Mouse (Mus musculus): ENCODE data around the gene Rara. TPM values are rescaled to one million over a fixed set of nuclear protein-coding genes. Genes with fewer than 3 reads are reported as not detected.
"Not testable (repeated sequence)": the region's sequence is repeated elsewhere in the genome, so short reads cannot be mapped to it uniquely, and the experiment has no call there.

Gene Rara
- polyA plus RNA-seq, 1 experiment, result 37.0 TPM

DNA sequence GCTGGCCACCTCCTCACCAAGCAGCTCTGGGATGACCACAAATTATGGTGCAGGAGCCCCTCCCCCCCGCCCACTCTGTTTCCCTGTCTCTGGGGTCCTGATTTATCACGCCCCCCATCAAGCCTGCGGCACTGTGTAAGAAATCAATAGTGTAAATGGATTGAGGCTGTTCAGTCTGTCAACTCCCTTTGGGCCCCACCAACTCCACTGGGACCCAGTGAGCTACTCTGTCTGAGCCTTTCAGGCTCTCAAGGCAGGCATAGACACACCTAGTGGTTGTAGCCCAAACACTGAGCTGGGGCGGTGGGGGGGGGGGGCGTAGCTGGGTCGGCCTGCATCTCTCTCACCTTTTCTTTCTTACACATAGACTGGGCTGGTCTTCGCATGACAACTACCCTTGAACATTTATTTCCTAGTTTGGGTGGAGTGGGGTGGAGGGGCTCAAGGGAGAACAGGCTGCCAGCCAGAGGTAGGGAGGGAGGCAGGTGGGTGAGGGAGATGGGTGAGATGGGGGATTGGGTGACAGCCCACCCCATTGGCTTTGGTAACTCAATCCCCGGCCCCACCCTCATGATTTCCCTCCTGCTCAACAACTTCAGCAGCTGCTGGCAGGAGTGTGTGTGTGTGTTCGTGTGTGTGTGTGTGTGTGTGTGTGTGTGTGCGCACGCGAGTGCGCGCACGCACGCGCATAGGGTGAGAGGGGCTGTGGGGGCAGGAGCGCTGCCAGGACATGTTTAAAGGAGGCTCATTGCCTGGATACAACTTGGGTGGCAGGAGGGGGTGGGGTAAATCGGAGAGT is 4.9 kb downstream of the Rara start:
- Histone ChIP-seq H3K36me3 (ENCODE audit: control insufficient read depth, insufficient read depth, low read length) (no peaks in the 10 kb centered on the region), H3K4me3 (ENCODE audit: extremely low read depth, insufficient read depth, insufficient read length) (no peak overlapping the region), H3K4me1 (ENCODE audit: control insufficient read depth, insufficient read depth, insufficient read length) (peaks cover 29% of the 10 kb centered on the region; the same call in 1 of the 2 replicates), H3K27ac (ENCODE audit: insufficient read depth, low read length) (no peak overlapping the region), H3K27me3 (ENCODE audit: control insufficient read depth, insufficient read depth, low read length) (no peaks in the 10 kb centered on the region)
- TF ChIP-seq CTCF (IDR thresholded peaks at IDR 0.05; ENCODE audit: extremely low read depth, insufficient read depth, insufficient read length, insufficient replicate concordance), result no peak
- no peak for TF ChIP-seq POLR2A (IDR thresholded peaks at IDR 0.05; ENCODE audit: low read depth, low read length)
- DNase-seq (ENCODE audit: low read depth in 1 of 2, low spot score in 2 of 2), result peak in 1 of 2 experiments; percentile 3
- WGBS, result 48% methylated on average over 19 of the region's 19 CpGs

DNA sequence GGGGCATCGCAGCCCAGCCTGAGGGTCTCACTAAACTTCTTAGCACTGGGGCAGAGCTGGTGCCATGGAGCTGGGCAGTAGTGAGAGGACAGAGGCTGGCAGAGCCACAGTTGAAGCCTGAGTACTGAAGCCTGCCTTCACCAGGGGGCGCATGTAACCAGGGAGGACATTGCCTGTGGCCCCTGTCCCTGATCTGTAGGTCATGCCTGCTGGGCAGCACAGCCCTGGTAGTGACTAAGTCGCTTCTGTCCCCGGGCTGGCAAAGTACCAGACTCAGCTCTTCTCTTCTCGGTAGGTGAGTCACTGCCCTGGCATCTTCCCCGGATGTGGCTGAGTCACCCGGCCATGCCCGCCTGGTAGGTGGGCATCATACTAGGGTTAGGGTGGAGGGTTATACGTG is 5.5 kb downstream of the Rara start:
- 14% methylated on average over 9 of the region's 9 CpGs for WGBS

DNA sequence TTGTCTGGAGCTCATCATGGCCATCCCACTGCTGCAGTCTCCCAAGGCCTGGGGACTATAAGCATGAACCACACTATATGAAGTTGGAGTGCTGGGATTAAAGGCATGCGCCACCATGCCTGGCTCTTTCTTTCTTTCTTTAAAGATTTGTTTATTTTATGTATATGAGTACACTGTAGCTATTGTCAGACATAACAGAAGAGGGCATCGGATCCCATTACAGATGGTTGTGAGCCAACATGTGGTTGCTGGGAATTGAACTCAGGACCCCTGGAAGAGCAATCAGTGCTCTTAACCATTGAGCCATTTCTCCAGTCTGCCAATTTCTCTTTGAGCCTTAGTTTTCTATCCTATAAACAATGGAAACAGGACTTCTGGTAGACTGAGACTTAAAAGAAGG is 6.2 kb downstream of the Rara start:
- H3K27ac ChIP-seq (ENCODE audit: insufficient read depth, low read length); H3K27me3 ChIP-seq (ENCODE audit: control insufficient read depth, insufficient read depth, low read length): not testable (repeated sequence)
- WGBS, result 93% methylated on average over 2 of the region's 2 CpGs

More for the DNA sequence above, 5.5 kb downstream of the Rara start:
- H3K27ac ChIP-seq (ENCODE audit: insufficient read depth, low read length), result no peak overlapping the region
- no peak overlapping the region for H3K4me3 ChIP-seq (ENCODE audit: extremely low read depth, insufficient read depth, insufficient read length)
- TF ChIP-seq CTCF (IDR thresholded peaks at IDR 0.05; ENCODE audit: extremely low read depth, insufficient read depth, insufficient read length, insufficient replicate concordance) (peak; percentile 65; the same call in 1 of the 2 replicates), POLR2A (IDR thresholded peaks at IDR 0.05; ENCODE audit: low read depth, low read length) (no peak)
- peak in 1 of 2 experiments; percentile 74 for DNase-seq (ENCODE audit: low read depth in 1 of 2, low spot score in 2 of 2)
- H3K27me3 ChIP-seq (ENCODE audit: control insufficient read depth, insufficient read depth, low read length), result no peaks in the 10 kb centered on the region
- H3K4me1 ChIP-seq (ENCODE audit: control insufficient read depth, insufficient read depth, insufficient read length), result peaks cover 27% of the 10 kb centered on the region; the same call in 1 of the 2 replicates
- H3K36me3 ChIP-seq (ENCODE audit: control insufficient read depth, insufficient read depth, low read length), result no peaks in the 10 kb centered on the region

DNA sequence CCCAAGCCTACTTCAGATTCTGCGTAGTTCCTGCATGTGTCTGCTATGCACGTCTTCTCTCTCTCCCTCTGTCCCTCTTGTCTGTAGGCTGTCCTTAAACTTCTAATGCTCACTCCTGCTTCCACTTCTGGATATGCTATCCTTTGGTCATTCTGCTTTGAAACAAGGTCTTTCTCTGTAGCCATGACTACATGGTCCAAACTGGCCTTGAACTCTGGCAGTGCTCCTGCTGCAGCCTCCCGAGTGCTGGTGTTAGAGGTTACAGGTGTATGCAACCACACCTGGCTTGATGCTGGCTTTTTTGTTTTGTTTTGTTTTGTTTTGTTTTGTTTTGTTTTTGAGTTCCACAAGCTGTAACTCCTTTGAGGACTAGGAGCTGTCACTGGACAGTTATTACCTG is 6.7 kb downstream of the Rara start:
- no peak overlapping the region for H3K4me3 ChIP-seq (ENCODE audit: extremely low read depth, insufficient read depth, insufficient read length)
- no peak overlapping the region for H3K27ac ChIP-seq (ENCODE audit: insufficient read depth, low read length)
- DNase-seq (ENCODE audit: low read depth in 1 of 2, low spot score in 2 of 2), result no peak
- H3K27me3 ChIP-seq (ENCODE audit: control insufficient read depth, insufficient read depth, low read length), result no peaks in the 10 kb centered on the region
- no peaks in the 10 kb centered on the region for H3K36me3 ChIP-seq (ENCODE audit: control insufficient read depth, insufficient read depth, low read length)
- no peak for TF ChIP-seq POLR2A (IDR thresholded peaks at IDR 0.05; ENCODE audit: low read depth, low read length)
- TF ChIP-seq CTCF (IDR thresholded peaks at IDR 0.05; ENCODE audit: extremely low read depth, insufficient read depth, insufficient read length, insufficient replicate concordance), result no peak
- WGBS, result 91% methylated on average over 3 of the region's 3 CpGs
- peaks cover 32% of the 10 kb centered on the region; the same call in 1 of the 2 replicates for H3K4me1 ChIP-seq (ENCODE audit: control insufficient read depth, insufficient read depth, insufficient read length)

More for the DNA sequence above, 6.2 kb downstream of the Rara start:
- DNase-seq (ENCODE audit: low read depth in 1 of 2, low spot score in 2 of 2); H3K36me3 ChIP-seq (ENCODE audit: control insufficient read depth, insufficient read depth, low read length); H3K4me3 ChIP-seq (ENCODE audit: extremely low read depth, insufficient read depth, insufficient read length): not testable (repeated sequence)
- peaks cover 27% of the 10 kb centered on the region; the same call in 1 of the 2 replicates for H3K4me1 ChIP-seq (ENCODE audit: control insufficient read depth, insufficient read depth, insufficient read length)

DNA sequence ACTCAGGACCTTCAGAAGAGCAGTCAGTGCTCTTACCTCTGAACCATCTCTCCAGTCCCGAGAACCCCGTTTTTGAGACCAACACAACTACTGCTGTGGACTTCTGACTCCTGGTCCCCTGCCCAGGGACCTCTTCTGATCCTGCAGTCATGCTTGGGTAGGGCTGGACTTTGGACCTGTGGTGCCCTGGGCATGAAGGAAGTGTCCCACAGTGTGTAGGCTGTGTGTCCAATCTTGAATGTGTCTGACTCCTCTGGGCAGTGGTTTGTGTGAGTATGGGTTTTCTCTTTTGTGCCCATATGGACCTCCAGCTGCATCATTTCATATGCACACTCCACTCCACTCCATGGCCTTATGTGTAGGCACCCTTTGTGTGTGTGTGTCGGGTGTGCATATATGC is 7.5 kb downstream of the Rara start:
- H3K27ac ChIP-seq (ENCODE audit: insufficient read depth, low read length), result no peak overlapping the region
- peaks cover 40% of the 10 kb centered on the region; the same call in 1 of the 2 replicates for H3K4me1 ChIP-seq (ENCODE audit: control insufficient read depth, insufficient read depth, insufficient read length)

DNA sequence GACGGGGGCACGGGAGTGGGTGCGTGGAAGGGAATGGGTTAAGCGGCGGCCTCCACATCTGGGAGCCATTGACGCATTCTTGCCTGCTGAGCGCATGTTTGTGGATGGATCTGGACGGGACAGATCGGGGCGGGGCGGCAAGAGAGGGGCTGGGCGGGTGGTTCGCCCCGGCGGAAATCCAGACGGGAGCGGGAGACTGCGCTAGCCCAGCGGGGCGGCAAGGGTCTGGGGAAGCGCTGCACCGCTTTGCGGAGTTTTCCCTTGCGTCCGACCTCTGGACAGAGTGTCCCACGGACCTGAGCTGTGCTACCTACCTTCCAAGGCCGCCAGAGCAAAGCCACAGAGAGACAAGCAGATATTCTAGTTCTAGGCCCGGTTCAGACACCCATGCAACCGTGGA is 8.6 kb downstream of the Rara start:
- peak overlapping the region; percentile 81 for H3K27ac ChIP-seq (ENCODE audit: insufficient read depth, low read length)
- H3K4me3 ChIP-seq (ENCODE audit: extremely low read depth, insufficient read depth, insufficient read length), result peak overlapping the region; percentile 85; the same call in 1 of the 2 replicates
- no peak for DNase-seq (ENCODE audit: low read depth in 1 of 2, low spot score in 2 of 2)
- peaks cover 41% of the 10 kb centered on the region; the same call in 1 of the 2 replicates for H3K4me1 ChIP-seq (ENCODE audit: control insufficient read depth, insufficient read depth, insufficient read length)
- no peaks in the 10 kb centered on the region for H3K27me3 ChIP-seq (ENCODE audit: control insufficient read depth, insufficient read depth, low read length)
- no peaks in the 10 kb centered on the region for H3K36me3 ChIP-seq (ENCODE audit: control insufficient read depth, insufficient read depth, low read length)
- 71% methylated on average over 29 of the region's 29 CpGs for WGBS
- TF ChIP-seq POLR2A (IDR thresholded peaks at IDR 0.05; ENCODE audit: low read depth, low read length), result no peak
- TF ChIP-seq CTCF (IDR thresholded peaks at IDR 0.05; ENCODE audit: extremely low read depth, insufficient read depth, insufficient read length, insufficient replicate concordance), result no peak

More for the DNA sequence above, 7.5 kb downstream of the Rara start:
- 94% methylated on average over 3 of the region's 3 CpGs for WGBS
- H3K27me3 ChIP-seq (ENCODE audit: control insufficient read depth, insufficient read depth, low read length), result no peaks in the 10 kb centered on the region
- no peak overlapping the region for H3K4me3 ChIP-seq (ENCODE audit: extremely low read depth, insufficient read depth, insufficient read length)
- no peaks in the 10 kb centered on the region for H3K36me3 ChIP-seq (ENCODE audit: control insufficient read depth, insufficient read depth, low read length)
- no peak for DNase-seq (ENCODE audit: low read depth in 1 of 2, low spot score in 2 of 2)
- TF ChIP-seq CTCF (IDR thresholded peaks at IDR 0.05; ENCODE audit: extremely low read depth, insufficient read depth, insufficient read length, insufficient replicate concordance) (no peak), POLR2A (IDR thresholded peaks at IDR 0.05; ENCODE audit: low read depth, low read length) (no peak)

Data from spleen, adult 2 months (tissue).